Mouse (Mus musculus): ENCODE measurements around the gene Kpna1.

GRCm38 (mm10) chr16:35968149-35968548 is 10.4 kb upstream of the Kpna1 start:
- TF ChIP-seq CTCF (IDR thresholded peaks at IDR 0.05; ENCODE audit: control insufficient read depth, insufficient read depth, insufficient read length): no peak
- no peak for TF ChIP-seq MYOD1 (IDR thresholded peaks at IDR 0.05; ENCODE audit: control insufficient read depth, insufficient read length, low read depth)
- no peak for TF ChIP-seq MAX (IDR thresholded peaks at IDR 0.05)
- no peak for TF ChIP-seq CEBPB (IDR thresholded peaks at IDR 0.05; ENCODE audit: low read depth)
- no peak for TF ChIP-seq FOSL1 (IDR thresholded peaks at IDR 0.05; ENCODE audit: insufficient read depth, low read length, poor library complexity, severe bottlenecking)
- no peak for TF ChIP-seq USF1 (IDR thresholded peaks at IDR 0.05; ENCODE audit: low read depth)
- TF ChIP-seq MYOG (IDR thresholded peaks at IDR 0.05; ENCODE audit: control insufficient read depth, extremely low read depth, insufficient read length): no peak

Measured in C2C12 (cell line).